Mouse (Mus musculus): ENCODE measurements around the gene Nbl1. TPM values are rescaled to one million over a fixed set of nuclear protein-coding genes. Genes with fewer than 3 reads are reported as not detected.

The Nbl1 gene
- total and polyA plus RNA-seq, 2 experiments from 2014 or later: 53.4 to 62.2 TPM

DNA sequence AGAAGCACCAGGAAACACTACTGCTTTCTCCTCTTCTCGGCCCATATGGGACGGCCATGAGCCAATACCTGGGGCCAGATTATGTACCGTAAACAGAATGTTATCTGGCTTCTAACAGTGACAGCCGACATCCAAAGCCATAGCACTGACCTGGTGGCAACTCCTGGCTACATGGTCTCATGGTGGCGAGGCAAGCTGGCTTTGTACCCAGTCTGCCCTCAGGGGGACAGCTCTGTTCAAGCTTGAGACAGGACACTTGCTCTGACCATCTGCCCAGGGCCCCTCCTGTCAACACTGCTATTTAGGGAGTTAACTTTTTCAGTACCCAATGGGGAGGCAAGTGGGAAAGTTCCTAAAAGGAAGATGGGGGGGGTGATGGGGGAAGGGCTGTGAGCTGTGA lies 35.5 kb downstream of the Nbl1 start:
- 74% methylated on average over 5 of the region's 5 CpGs for WGBS
- DNase-seq (ENCODE audit: low spot score): peak; percentile 34

DNA sequence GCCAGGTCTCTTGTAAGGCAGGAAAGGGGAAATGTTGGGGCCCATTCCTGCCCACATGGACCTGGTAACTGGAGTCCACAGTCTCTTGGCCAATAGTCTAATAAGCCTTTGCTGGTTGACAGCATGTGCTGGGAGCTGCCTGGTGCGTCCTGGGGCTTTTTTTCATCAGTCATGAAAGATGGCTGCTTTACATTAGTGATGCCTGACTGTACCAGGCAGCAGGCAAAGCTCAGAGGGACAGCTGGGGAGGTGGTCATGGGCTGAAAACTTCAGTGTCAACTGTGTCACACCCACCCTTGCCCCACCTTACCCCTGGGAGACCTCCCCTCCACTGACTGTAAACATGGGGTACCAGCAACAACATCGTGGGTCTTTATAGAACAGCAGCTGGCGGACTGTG lies 37.0 kb downstream of the Nbl1 start:
- no peaks in the 10 kb centered on the region for H3K9me3 ChIP-seq (ENCODE audit: low read length)
- peak; percentile 55 for DNase-seq (ENCODE audit: low spot score)
- no peak overlapping the region for H3K4me3 ChIP-seq (ENCODE audit: low read depth, low read length)
- no peaks in the 10 kb centered on the region for H3K27me3 ChIP-seq (ENCODE audit: insufficient read depth, low read length)
- no peak overlapping the region for H3K9ac ChIP-seq (replicated peaks; ENCODE audit: low read length, poor library complexity, severe bottlenecking)
- H3K36me3 ChIP-seq (ENCODE audit: insufficient read depth, low read length): no peaks in the 10 kb centered on the region
- no peaks in the 10 kb centered on the region for H3K4me1 ChIP-seq (ENCODE audit: insufficient read depth, low read length)
- 71% methylated on average over 3 of the region's 3 CpGs for WGBS
- no peak overlapping the region for H3K27ac ChIP-seq (ENCODE audit: low read depth, low read length)
- TF ChIP-seq CTCF (IDR thresholded peaks at IDR 0.05): no peak
- no peak overlapping the region for H3K4me2 ChIP-seq (ENCODE audit: low read depth, low read length, poor library complexity, severe bottlenecking)
- no peak for ATAC-seq (ENCODE audit: low FRiP score)

More for the DNA sequence above, 35.5 kb downstream of the Nbl1 start:
- H3K27me3 ChIP-seq (ENCODE audit: insufficient read depth, low read length): no peaks in the 10 kb centered on the region
- ATAC-seq (ENCODE audit: low FRiP score): no peak
- H3K4me3 ChIP-seq (ENCODE audit: low read depth, low read length): no peak overlapping the region
- TF ChIP-seq CTCF (IDR thresholded peaks at IDR 0.05): no peak
- no peaks in the 10 kb centered on the region for H3K9me3 ChIP-seq (ENCODE audit: low read length)
- no peak overlapping the region for H3K9ac ChIP-seq (replicated peaks; ENCODE audit: low read length, poor library complexity, severe bottlenecking)
- no peak overlapping the region for H3K4me2 ChIP-seq (ENCODE audit: low read depth, low read length, poor library complexity, severe bottlenecking)
- H3K4me1 ChIP-seq (ENCODE audit: insufficient read depth, low read length): no peaks in the 10 kb centered on the region
- no peaks in the 10 kb centered on the region for H3K36me3 ChIP-seq (ENCODE audit: insufficient read depth, low read length)
- H3K27ac ChIP-seq (ENCODE audit: low read depth, low read length): no peak overlapping the region

DNA sequence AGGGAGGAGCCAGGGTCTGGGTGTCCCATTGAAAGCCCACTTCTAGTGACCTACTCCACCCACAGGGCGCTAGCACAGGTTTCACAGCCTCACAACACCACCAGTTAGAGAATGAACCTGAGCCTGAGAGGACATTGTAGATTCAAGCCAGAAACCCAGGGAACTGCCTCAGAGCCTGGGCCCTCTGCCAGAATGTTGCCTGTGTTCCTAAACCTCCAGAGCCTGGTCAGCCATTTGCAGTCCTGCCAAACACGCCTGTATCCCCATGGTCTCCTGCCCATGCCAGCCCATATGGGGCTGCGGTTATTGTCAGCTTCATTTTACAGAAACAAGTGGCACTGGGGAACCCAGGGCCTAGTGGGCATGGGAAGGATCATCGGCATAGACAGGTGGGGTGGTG lies 37.5 kb downstream of the Nbl1 start:
- H3K9ac ChIP-seq (replicated peaks; ENCODE audit: low read length, poor library complexity, severe bottlenecking): no peak overlapping the region
- H3K27ac ChIP-seq (ENCODE audit: low read depth, low read length): no peak overlapping the region
- TF ChIP-seq CTCF (IDR thresholded peaks at IDR 0.05): no peak
- no peaks in the 10 kb centered on the region for H3K36me3 ChIP-seq (ENCODE audit: insufficient read depth, low read length)
- no peak overlapping the region for H3K4me2 ChIP-seq (ENCODE audit: low read depth, low read length, poor library complexity, severe bottlenecking)
- no peak overlapping the region for H3K4me3 ChIP-seq (ENCODE audit: low read depth, low read length)
- 74% methylated on average over 4 of the region's 4 CpGs for WGBS
- ATAC-seq (ENCODE audit: low FRiP score): no peak
- peak; percentile 88 for DNase-seq (ENCODE audit: low spot score)
- no peaks in the 10 kb centered on the region for H3K9me3 ChIP-seq (ENCODE audit: low read length)
- no peaks in the 10 kb centered on the region for H3K4me1 ChIP-seq (ENCODE audit: insufficient read depth, low read length)
- H3K27me3 ChIP-seq (ENCODE audit: insufficient read depth, low read length): no peaks in the 10 kb centered on the region

DNA sequence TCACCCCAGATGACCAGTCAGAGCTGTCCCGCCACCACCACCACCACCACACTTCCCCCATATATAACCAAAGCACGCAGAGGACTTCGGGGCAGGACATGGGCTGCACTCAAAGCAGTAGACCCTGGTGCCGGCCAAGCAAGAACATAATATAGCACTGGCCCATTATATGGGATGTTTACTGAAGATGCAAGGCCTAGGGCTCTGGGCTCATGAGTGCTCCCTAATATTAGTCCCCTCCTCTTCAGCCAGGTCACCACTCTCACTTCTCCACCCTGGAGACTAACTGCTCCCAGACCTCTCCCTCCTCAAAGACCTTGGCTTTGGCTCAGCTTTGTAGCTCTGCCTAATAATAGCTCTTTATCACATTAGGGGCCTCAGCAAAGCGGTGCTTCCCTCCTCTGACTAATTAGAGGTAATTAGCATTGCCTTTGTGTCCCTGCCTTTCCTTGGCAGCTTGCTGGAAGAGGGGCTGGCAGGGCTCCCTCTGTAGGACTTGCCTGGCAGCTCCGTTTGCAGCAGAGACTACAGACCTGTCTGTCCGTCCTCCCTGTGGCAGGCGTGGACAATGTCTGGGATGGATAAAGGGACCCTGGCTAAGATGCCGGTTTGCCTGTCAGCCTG lies 38.4 kb downstream of the Nbl1 start:
- Histone ChIP-seq H3K4me3 (ENCODE audit: low read depth, low read length) (no peak overlapping the region), H3K4me1 (ENCODE audit: insufficient read depth, low read length) (no peaks in the 10 kb centered on the region), H3K36me3 (ENCODE audit: insufficient read depth, low read length) (no peaks in the 10 kb centered on the region), H3K4me2 (ENCODE audit: low read depth, low read length, poor library complexity, severe bottlenecking) (no peak overlapping the region), H3K27ac (ENCODE audit: low read depth, low read length) (no peak overlapping the region), H3K9ac (replicated peaks; ENCODE audit: low read length, poor library complexity, severe bottlenecking) (no peak overlapping the region), H3K27me3 (ENCODE audit: insufficient read depth, low read length) (no peaks in the 10 kb centered on the region), H3K9me3 (ENCODE audit: low read length) (no peaks in the 10 kb centered on the region)
- peak; percentile 92 for DNase-seq (ENCODE audit: low spot score)
- WGBS: 46% methylated on average over 9 of the region's 9 CpGs
- ATAC-seq (ENCODE audit: low FRiP score): peak; percentile 40; the same call in 1 of the 2 replicates
- peak; percentile 71 for TF ChIP-seq CTCF (IDR thresholded peaks at IDR 0.05)

DNA sequence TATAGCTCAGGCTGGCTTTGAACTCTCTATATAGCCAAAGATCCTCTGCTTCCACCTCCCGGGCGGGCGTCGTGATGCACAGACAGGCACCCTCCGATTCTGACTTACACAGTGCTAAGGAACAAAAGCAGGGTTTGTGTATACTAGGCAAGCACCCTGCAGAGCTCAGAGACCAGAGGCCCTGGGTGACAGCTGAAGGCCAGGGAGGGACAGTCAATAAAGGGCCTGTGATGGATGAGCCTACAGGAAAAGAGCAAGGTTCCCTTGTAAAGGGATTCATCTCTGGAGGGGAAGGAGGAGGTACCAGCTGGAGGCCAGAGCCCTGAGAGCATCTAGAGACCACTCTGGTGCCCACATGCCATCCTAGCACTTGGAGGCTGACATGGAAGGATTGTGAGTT lies 39.4 kb downstream of the Nbl1 start:
- whole genome bisulfite sequencing: 48% methylated on average over 5 of the region's 5 CpGs
- H3K9ac ChIP-seq (replicated peaks; ENCODE audit: low read length, poor library complexity, severe bottlenecking): no peak overlapping the region
- no peak for TF ChIP-seq CTCF (IDR thresholded peaks at IDR 0.05)

DNA sequence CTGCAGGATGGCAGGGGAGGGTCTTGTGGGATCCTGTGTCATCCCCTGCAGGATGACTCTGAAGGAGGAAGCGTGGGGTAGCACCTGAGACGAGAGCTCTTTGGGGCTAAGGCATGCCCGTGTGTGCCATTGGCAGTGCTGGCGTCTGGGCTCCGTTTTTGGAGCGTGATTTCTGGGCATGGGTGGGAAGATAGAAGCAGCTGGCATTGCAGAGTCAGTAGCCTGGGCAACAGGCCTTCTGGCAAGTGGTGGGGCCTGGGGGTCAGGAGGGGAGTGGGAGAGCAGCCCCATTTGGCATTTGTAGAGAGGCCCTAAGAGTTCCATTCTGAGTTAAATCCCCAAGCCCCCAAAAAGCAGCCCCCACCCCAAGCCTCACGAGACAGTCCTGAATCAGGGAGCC lies 40.0 kb downstream of the Nbl1 start:
- TF ChIP-seq CTCF (IDR thresholded peaks at IDR 0.05): no peak
- H3K9me3 ChIP-seq (ENCODE audit: low read length): no peaks in the 10 kb centered on the region

More for the DNA sequence above, 39.4 kb downstream of the Nbl1 start:
- Histone ChIP-seq H3K4me1 (ENCODE audit: insufficient read depth, low read length) (no peaks in the 10 kb centered on the region), H3K4me2 (ENCODE audit: low read depth, low read length, poor library complexity, severe bottlenecking) (no peak overlapping the region), H3K27ac (ENCODE audit: low read depth, low read length) (no peak overlapping the region), H3K27me3 (ENCODE audit: insufficient read depth, low read length) (no peaks in the 10 kb centered on the region), H3K36me3 (ENCODE audit: insufficient read depth, low read length) (no peaks in the 10 kb centered on the region), H3K9me3 (ENCODE audit: low read length) (no peaks in the 10 kb centered on the region), H3K4me3 (ENCODE audit: low read depth, low read length) (no peak overlapping the region)
- ATAC-seq (ENCODE audit: low FRiP score) (no peak), DNase-seq (ENCODE audit: low spot score) (no peak)

More for the DNA sequence above, 40.0 kb downstream of the Nbl1 start:
- H3K27ac ChIP-seq (ENCODE audit: low read depth, low read length): no peak overlapping the region
- no peak for DNase-seq (ENCODE audit: low spot score)
- no peak for ATAC-seq (ENCODE audit: low FRiP score)
- WGBS: 74% methylated on average over 7 of the region's 7 CpGs
- no peaks in the 10 kb centered on the region for H3K4me1 ChIP-seq (ENCODE audit: insufficient read depth, low read length)
- H3K27me3 ChIP-seq (ENCODE audit: insufficient read depth, low read length): no peaks in the 10 kb centered on the region
- no peak overlapping the region for H3K4me2 ChIP-seq (ENCODE audit: low read depth, low read length, poor library complexity, severe bottlenecking)
- H3K4me3 ChIP-seq (ENCODE audit: low read depth, low read length): no peak overlapping the region
- no peaks in the 10 kb centered on the region for H3K36me3 ChIP-seq (ENCODE audit: insufficient read depth, low read length)
- H3K9ac ChIP-seq (replicated peaks; ENCODE audit: low read length, poor library complexity, severe bottlenecking): no peak overlapping the region
